Mouse (Mus musculus) embryonic facial prominence, embryonic 14.5 days (tissue): ENCODE data around the gene 1700109H08Rik. TPM values are rescaled to one million over a fixed set of nuclear protein-coding genes. Genes with fewer than 3 reads are reported as not detected.

Experiments used
- ATAC-seq: fragments of 200-750 bp; cut with Nextera tagmentation; 2 replicates; pipeline ENCODE4 v1.8.0; 2017; ENCODE audit warnings: low read depth, moderate number of reproducible peaks, moderate TSS enrichment
- DNase-seq: peaks from one replicate; pipeline ENCODE4 v3.0.0-alpha.2; 2015; ENCODE audit warnings: low spot score
- H3K27ac ChIP-seq: fragments of 300-500 bp; sonication (generic); replicated peaks from 2 replicates; pipeline ENCODE4 v1.5.1; 2014; ENCODE audit warnings: low read depth, mild to moderate bottlenecking, low read length, moderate library complexity
- H3K27me3 ChIP-seq: fragments of 300-500 bp; sonication (generic); replicated peaks from 2 replicates; pipeline ENCODE4 v1.6.1; 2014; ENCODE audit warnings: low read length; ENCODE audit not compliant: control insufficient read depth, insufficient read depth
- H3K36me3 ChIP-seq: fragments of 300-500 bp; sonication (generic); 2 replicates; pipeline ENCODE4 v1.6.1; 2014; ENCODE audit warnings: low read length, mixed read lengths; ENCODE audit not compliant: control insufficient read depth, insufficient read depth
- H3K4me1 ChIP-seq: fragments of 300-500 bp; sonication (generic); 2 replicates; pipeline ENCODE4 v1.6.1; 2014; ENCODE audit warnings: antibody characterized with exemption, low read length; ENCODE audit not compliant: control insufficient read depth, insufficient read depth
- H3K4me2 ChIP-seq: fragments of 300-500 bp; sonication (generic); 2 replicates; pipeline ENCODE4 v1.6.1; 2014; ENCODE audit warnings: low read depth, mild to moderate bottlenecking, low read length, moderate library complexity, mixed read lengths
- H3K4me3 ChIP-seq: fragments of 300-500 bp; sonication (generic); 2 replicates; pipeline ENCODE4 v1.5.1; 2014; ENCODE audit warnings: low read depth, mild to moderate bottlenecking, low read length
- H3K9ac ChIP-seq: fragments of 300-500 bp; sonication (generic); 2 replicates; pipeline ENCODE4 v1.6.1; 2014; ENCODE audit warnings: low read depth, mild to moderate bottlenecking, low read length, moderate library complexity, mixed read lengths
- H3K9me3 ChIP-seq: fragments of 300-500 bp; sonication (generic); 2 replicates; pipeline ENCODE4 v1.6.1; 2016; ENCODE audit warnings: low read length; ENCODE audit not compliant: control insufficient read depth
- WGBS: fragments of 180-500 bp; shearing (Covaris S2); extraction: QIAGEN DNeasy Blood & Tissue Kit; methylation state at CpG from one replicate; pipeline ENCODE4 v1.1.7; 2014; 5-methylcytosine and 5-hydroxymethylcytosine counted together
- polyA plus RNA-seq: library from polyadenylated mRNA; unstranded; fragments of >200 nt; fragmentation: Nextera tagmentation; extraction: Ambion mirVana; gene quantifications from 2 replicates; pipeline ENCODE4 v1.2.1, GENCODE M21; 2014

Gene 1700109H08Rik
- polyA plus RNA-seq, 1 experiment from 2014 or later: 1.5 TPM

DNA sequence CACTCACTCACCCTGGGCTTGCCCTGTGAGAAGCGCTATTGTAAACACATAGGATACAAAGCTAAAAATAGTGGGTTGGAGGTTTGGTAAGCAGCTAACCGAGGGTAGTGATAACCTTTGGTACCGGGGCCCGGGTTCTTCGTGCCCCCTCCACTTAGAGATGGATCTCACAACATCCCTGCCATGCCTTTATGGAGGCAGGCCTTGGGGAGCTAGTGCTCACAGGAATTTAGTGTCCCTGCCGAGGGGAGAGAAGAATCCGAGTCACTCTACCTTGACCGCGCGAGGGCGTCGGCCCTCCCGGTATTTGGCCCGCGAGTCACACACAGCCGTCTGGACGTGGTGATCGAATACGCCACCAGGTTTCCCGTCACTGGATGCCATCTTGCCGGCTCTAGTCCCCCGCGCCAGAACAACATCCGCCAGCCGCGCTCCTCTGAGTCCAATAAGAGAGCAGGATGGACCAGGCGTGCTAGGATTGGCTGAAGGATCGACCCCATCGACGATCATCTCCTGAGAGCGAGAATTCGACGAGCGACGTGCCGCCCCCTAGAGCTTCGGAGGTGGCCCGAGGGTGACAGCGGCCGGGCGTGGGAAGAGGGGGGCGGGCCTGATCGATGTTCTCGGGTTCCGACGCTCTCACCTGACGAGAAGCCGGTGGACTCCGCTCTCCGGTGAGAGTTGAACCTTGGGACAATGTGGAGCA lies 24.5 kb downstream of the 1700109H08Rik start, which contains the start of gene Pex1:
Gene Pex1, plus strand, starts transcription at position 374 of the 706 bp plus-strand sequence.
- Histone ChIP-seq H3K4me2 (peak within 1 kb of the TSS; percentile 80), H3K4me3 (peak within 1 kb of the TSS; percentile 93), H3K9me3 (no peaks in the 10 kb centered on the region), H3K9ac (peak within 1 kb of the TSS; percentile 75), H3K27ac (0 out of 2 replicates have a peak within 1 kb of the TSS, but pooled peaks have one; percentile 33), H3K36me3 (peaks cover 14% of the 10 kb centered on the region; the same call in 1 of the 2 replicates), H3K27me3 (no peaks in the 10 kb centered on the region), H3K4me1 (peaks cover 4% of the 10 kb centered on the region; the same call in 1 of the 2 replicates)
- WGBS: under 1% methylated on average over 31 of the region's 50 CpGs
- DNase-seq (peak; percentile 98), ATAC-seq (peak; percentile 99)

DNA sequence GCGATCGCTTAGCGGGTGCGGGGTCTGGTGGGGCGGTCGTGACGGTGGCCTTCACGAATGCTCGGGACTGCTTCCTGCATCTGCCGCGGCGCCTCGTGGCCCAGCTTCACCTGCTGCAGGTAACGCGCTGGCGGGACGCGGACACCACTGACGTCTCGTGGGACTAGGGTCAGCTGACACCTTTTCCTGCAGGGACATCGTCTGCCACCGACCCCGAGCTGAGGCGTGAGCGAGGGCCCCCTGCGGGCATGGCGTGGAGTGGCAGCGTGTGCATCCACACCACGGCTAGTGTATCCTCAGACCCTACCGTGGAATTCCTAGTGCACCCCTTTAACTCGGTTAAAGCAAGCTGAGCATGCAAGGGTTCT lies 25.0 kb downstream of the 1700109H08Rik start, which contains the start of gene Rbm48:
Gene Rbm48, minus strand, starts transcription at position 187 of the 368 bp plus-strand sequence.
- Histone ChIP-seq H3K9me3 (no peaks in the 10 kb centered on the region), H3K9ac (peak within 1 kb of the TSS; percentile 75), H3K4me3 (peak within 1 kb of the TSS; percentile 93), H3K27me3 (no peaks in the 10 kb centered on the region), H3K4me2 (peak within 1 kb of the TSS; percentile 80), H3K27ac (0 out of 2 replicates have a peak within 1 kb of the TSS, but pooled peaks have one; percentile 33), H3K4me1 (peaks cover 4% of the 10 kb centered on the region; the same call in 1 of the 2 replicates), H3K36me3 (0 out of 2 replicates have a peak, but pooled peaks cover 8% of the 10 kb centered on the region)
- WGBS: under 1% methylated on average over 20 of the region's 31 CpGs
- DNase-seq (peak; percentile 89), ATAC-seq (peak; percentile 88)

DNA sequence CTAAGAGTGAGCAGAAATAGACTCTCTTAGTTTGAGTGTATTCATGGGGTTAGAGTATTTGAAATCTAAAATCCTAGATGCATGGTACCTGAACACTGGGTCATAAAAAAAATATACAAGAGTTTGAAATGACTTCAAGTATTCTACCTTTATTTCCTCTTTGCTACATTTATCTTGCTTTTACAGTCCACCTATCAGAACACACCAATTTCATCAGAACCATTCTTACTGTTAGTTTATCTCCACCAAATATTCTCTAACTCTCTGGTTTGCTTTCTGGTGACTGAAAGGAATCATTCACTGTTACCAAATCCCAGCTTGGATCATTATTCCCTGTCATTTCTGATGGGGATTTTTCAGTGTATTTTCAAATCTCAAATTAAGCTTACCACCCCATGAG lies 25.8 kb downstream of the 1700109H08Rik start:
- no peaks in the 10 kb centered on the region for H3K9me3 ChIP-seq
- no peak overlapping the region for H3K27ac ChIP-seq
- H3K36me3 ChIP-seq: 0 out of 2 replicates have a peak, but pooled peaks cover under 1% of the 10 kb centered on the region
- peaks cover 4% of the 10 kb centered on the region; the same call in 1 of the 2 replicates for H3K4me1 ChIP-seq
- peak overlapping the region; percentile 75; the same call in 1 of the 2 replicates for H3K9ac ChIP-seq
- no peaks in the 10 kb centered on the region for H3K27me3 ChIP-seq
- H3K4me3 ChIP-seq: peak overlapping the region; percentile 93
- DNase-seq: no peak
- H3K4me2 ChIP-seq: peak overlapping the region; percentile 80
- ATAC-seq: no peak

DNA sequence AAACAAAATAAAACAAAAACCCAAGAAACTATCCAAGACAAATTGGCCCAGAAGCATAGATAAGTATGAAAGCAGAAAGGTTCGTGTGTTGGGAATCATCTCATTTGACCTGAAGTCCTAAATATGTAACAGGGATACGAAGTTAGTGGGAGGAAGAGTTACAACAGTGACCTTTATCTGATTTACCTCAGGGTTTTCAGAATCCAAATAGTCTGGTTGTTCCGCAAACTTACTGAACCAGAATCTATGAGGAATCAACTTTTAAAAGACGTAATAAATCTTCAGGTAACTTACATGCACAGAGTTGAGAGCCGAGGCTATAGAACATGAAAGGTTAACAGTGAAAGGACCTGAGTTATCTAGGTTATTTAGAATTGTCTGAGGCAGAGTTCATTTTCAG lies 27.4 kb downstream of the 1700109H08Rik start:
- ATAC-seq: no peak
- WGBS: 92% methylated on average over 5 of the region's 5 CpGs

DNA sequence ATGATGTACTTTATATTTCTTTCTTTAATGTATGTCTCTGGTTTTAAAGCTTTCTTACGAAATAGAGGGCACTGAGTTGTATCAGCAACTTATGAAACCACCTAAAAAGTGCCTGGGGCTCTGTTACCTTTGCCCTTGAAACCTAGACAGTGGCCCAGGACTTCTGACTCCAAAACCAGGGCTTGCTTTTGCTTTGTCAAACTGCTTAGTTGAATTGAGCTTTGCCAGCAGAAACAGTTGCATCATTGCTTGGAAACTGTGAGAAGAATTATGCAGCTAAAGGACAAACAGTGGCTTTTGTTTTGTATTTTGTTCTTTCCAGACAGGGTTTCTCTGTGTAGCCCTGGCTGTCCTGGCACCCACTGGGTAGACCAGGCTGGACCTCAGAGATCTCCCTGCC lies 28.9 kb downstream of the 1700109H08Rik start:
- 82% methylated on average over 1 of the region's 1 CpGs for WGBS
- H3K4me2 ChIP-seq: no peak overlapping the region
- H3K9ac ChIP-seq: no peak overlapping the region
- peaks cover 2% of the 10 kb centered on the region; the same call in 1 of the 2 replicates for H3K4me1 ChIP-seq
- DNase-seq: no peak
- H3K36me3 ChIP-seq: peaks cover 13% of the 10 kb centered on the region
- no peak overlapping the region for H3K27ac ChIP-seq
- no peak overlapping the region for H3K4me3 ChIP-seq
- ATAC-seq: no peak
- H3K27me3 ChIP-seq: no peaks in the 10 kb centered on the region
- no peaks in the 10 kb centered on the region for H3K9me3 ChIP-seq

More for the DNA sequence above, 27.4 kb downstream of the 1700109H08Rik start:
- Histone ChIP-seq H3K4me1 (peaks cover 4% of the 10 kb centered on the region; the same call in 1 of the 2 replicates), H3K9ac (no peak overlapping the region), H3K27ac (no peak overlapping the region), H3K4me2 (no peak overlapping the region), H3K4me3 (no peak overlapping the region), H3K36me3 (no peaks in the 10 kb centered on the region), H3K9me3 (no peaks in the 10 kb centered on the region), H3K27me3 (no peaks in the 10 kb centered on the region)
- no peak for DNase-seq

DNA sequence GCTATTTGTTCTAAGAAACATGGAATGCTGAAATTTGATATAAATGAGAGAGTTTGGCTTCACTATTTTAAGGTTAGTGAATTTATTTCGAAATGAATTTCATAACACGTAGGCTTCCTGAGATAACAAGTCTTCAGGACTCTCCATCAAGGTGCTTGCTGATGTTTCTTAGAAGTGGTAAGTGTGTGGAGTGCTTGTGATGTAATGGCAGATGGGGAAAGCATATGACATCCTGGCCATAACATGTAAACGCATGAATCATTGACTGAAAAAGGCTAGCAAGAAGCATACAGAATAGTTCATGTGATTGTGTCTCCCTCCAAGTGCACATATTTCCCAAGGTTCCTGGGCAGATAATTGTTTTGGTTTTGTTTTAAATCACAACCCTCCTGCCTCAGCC lies 29.4 kb downstream of the 1700109H08Rik start:
- no peak overlapping the region for H3K4me3 ChIP-seq
- no peaks in the 10 kb centered on the region for H3K9me3 ChIP-seq
- ATAC-seq (no peak), DNase-seq (no peak)
- H3K27ac ChIP-seq: no peak overlapping the region
- no peak overlapping the region for H3K9ac ChIP-seq
- no peaks in the 10 kb centered on the region for H3K27me3 ChIP-seq
- peaks cover 17% of the 10 kb centered on the region for H3K36me3 ChIP-seq
- 92% methylated on average over 3 of the region's 3 CpGs for WGBS
- H3K4me2 ChIP-seq: no peak overlapping the region
- H3K4me1 ChIP-seq: no peaks in the 10 kb centered on the region

DNA sequence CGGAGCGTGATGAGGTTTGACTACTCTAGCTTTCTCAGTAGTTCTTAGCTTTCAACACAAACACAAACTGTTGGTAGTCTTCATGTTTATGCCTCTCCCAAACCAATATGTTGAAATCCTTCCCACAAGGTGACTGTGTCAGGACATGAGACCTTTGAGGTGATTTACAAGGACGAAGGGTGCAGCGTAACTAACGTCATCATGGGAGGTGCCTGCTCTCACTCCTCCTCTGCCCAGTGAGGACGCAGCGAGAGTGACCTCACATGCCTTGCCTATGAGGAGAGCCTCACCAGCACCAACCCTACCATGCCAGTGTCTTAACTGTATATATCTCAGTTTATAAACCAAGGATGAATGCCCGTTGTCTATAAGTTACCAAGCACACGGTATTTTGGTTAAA lies 35.7 kb downstream of the 1700109H08Rik start:
- Histone ChIP-seq H3K9ac (no peak overlapping the region), H3K27me3 (no peaks in the 10 kb centered on the region), H3K4me2 (no peak overlapping the region), H3K4me1 (no peaks in the 10 kb centered on the region), H3K9me3 (no peaks in the 10 kb centered on the region), H3K27ac (no peak overlapping the region), H3K36me3 (peaks cover 50% of the 10 kb centered on the region), H3K4me3 (no peak overlapping the region)
- ATAC-seq (no peak), DNase-seq (no peak)
- 94% methylated on average over 9 of the region's 9 CpGs for WGBS

DNA sequence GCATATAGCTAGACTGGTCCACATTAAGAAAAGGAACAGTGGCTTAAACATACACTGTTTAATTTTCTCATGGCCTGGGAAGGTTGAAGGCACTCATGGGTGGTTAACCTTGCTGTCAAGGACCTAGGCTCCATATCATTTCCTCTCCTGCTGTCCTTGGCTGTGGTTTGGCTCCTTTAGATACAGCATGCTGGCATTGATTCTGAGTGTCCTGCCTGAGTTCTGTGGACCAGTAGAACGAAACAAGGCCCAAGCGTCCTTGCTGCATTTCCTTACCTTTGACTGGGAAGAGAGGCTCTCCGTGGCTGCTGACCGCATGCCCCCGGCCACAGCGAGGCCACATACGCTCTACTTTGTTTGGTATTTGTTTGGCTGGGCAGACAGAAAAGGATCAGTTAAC lies 37.9 kb downstream of the 1700109H08Rik start:
- no peaks in the 10 kb centered on the region for H3K4me1 ChIP-seq
- 94% methylated on average over 7 of the region's 7 CpGs for WGBS
- no peak for DNase-seq

More for the DNA sequence above, 37.9 kb downstream of the 1700109H08Rik start:
- Histone ChIP-seq H3K4me3 (no peak overlapping the region), H3K9ac (no peak overlapping the region), H3K27me3 (no peaks in the 10 kb centered on the region), H3K9me3 (no peaks in the 10 kb centered on the region), H3K36me3 (peaks cover 50% of the 10 kb centered on the region), H3K4me2 (no peak overlapping the region), H3K27ac (no peak overlapping the region)
- ATAC-seq: no peak
